Mouse (Mus musculus) adrenal gland, postnatal 36 days (tissue): Measurements from ENCODE around the gene Slc17a7. TPM values are rescaled to one million over a fixed set of nuclear protein-coding genes. Genes with fewer than 3 reads are reported as not detected.
"Not testable (repeated sequence)": the region's sequence is repeated elsewhere in the genome, so short reads cannot be mapped to it uniquely, and the experiment has no call there.

Source experiments
- DNase-seq, 2 experiments: peaks; one replicate each; pipeline ENCODE4 v3.0.0; 2021; ENCODE audit warnings: mixed read lengths in 1 of 2
- total RNA-seq, 2 experiments: library from RNA; stranded (reverse); gene quantifications; 2 replicates each; pipeline ENCODE4 v1.2.3; 2021

The Slc17a7 gene
- total RNA-seq, 2 experiments from 2014 or later, result 0.17 TPM; not detected in 1

GRCm38 (mm10) chr7:45133446-45134159 lies 30.1 kb upstream of the Slc17a7 start:
- no peak for DNase-seq

GRCm38 (mm10) chr7:45134544-45135026 lies 29.2 kb upstream of the Slc17a7 start:
- DNase-seq, result peak in 1 of 2 experiments; percentile 63

GRCm38 (mm10) chr7:45135370-45135769 lies 28.4 kb upstream of the Slc17a7 start:
- DNase-seq, result no peak

- DNase-seq, result peak; percentile 94 to 95
Measured at GRCm38 (mm10) chr7:45135993-45136567, 27.7 kb upstream of the Slc17a7 start, which contains the start of the genes Gm45713 and Flt3l. Gm45713 (minus strand) TSS chr7:45136231. Flt3l (minus strand) TSS chr7:45136432.

- no peak for DNase-seq
Measured at GRCm38 (mm10) chr7:45137171-45138006, 26.4 kb upstream of the Slc17a7 start.

DNA sequence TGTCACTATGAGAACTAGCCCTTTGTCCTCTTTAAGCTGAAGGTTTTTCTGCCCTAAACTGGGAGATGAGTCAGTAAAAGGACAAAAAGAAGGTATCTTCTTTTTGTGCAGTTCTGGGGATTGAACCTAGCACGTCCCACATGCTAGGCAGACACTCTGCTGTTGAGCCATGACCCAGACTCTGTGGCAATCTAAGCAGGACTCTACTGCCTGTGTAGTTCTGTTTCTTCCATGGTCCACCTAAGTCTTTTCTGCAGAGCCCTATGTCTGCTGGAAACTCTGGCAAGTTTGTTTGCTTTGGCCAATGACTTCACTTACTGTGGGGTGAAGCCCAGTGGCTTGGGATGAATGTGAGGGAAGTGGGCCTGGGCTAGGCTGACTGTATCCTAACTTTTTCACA lies 25.3 kb upstream of the Slc17a7 start:
- no peak for DNase-seq

DNA sequence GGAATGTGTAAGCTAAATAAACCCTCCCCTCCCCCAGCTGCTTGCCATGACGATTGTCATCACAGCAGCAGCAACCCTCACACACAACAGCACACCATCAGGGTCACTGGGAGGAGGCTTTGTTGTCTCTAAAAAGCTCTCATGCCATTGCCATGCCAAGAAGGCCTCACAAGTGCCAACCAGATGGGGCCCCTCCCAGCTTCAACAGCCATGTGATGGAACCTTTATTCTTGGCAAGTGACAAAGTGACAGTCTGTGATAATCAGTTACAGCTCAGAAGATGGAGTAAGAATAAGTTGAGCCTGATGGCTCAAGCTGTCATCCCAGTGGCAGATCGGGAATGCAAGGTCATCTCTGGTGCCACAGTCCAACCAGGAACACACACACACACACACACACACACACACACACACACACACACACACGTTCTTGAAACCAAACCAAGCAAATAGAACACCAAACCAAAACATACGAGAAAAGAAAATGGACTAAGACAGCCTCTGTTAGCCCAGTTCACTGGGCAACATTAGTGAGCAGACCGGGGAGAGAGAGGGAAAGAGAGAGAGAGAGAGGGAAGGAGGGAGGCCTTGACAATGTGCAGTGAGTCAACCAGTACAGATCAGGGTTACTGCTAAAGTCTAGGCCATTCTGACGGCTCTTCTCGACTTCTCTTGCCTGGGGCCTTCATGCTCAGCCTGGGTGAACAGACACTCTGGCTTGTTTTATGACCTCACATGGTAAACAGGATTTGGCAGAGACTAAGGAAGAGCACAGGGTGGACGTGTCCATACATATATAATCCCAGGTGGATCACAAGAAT lies 23.6 kb upstream of the Slc17a7 start:
- peak; percentile 59 to 62 for DNase-seq

DNA sequence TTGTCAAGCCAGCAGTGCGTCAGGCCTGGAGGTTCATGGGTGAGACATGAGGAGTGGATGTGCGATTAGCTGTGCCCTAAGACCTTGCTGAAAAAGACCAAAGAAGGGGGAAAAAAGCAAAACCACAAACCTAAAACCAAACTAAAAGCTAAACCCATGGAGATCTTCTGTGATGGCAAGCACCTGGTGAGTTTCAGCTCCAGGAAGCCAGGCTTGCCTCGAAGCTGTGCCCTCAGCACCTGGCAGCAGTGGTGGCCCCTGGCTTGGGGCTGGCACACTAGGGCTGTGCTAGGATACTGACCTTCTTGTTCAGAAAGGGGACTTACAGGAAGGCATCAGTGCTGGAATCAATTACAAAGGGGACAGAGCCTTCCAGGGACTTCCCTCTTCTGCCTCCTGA lies 22.4 kb upstream of the Slc17a7 start:
- no peak for DNase-seq

DNA sequence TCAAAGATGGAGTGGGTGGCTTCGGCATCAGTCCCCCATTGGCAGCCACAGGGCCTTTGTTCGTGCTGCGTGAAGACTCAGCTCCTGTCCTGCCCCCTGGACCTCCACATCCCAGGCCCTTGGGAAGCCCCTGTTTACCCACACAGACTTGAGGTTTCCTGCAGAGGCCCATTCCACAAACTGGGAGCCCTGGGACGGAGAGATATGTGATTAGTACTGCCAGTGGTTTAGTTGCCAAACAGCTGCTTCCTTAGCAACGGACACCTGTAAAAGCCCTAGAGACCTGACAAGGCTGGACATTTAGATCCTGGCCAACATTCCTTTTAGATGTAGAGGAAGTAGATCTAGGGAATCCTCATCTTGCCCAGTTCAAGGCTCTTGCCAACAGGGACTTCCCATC lies 21.8 kb upstream of the Slc17a7 start:
- DNase-seq, result no peak

DNA sequence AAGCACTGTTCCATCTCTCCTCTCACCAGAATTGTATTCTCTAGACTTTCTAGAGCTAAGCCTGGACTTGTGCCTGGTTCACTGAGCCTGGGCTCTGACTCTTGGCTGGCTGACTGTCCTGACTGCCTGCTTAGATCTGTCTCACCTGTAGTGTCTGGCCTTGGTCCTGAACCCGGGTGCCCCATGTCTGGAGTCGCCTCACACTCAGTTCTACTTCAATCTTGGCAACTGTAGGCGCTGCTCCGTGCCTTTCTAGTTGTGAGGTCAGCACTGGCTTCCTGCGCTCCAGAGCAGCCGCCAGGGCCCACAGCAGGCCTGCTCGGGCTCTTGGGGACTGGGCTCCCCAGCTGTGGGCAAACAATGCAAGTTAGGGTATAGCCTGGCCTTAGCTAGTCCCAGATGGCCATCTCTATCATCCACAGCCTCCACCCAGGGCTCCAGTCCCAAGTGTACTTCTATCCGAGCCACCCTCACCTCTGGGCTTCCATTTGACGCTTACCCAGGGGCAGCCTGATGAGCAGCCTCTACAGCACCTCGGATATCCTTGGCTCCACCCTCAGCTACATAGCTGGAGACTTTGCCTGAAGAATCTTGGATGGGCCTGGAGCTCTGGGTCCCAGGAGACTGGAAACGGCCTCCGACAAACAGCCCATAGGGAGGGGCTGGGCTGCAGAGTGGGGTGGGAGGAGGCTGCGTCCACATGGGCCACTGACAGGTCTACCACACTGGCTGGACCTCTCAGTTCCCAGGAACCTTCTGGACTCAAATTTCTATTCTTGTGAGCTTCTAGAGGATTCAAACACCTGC lies 19.2 kb upstream of the Slc17a7 start:
- DNase-seq, result no peak

DNA sequence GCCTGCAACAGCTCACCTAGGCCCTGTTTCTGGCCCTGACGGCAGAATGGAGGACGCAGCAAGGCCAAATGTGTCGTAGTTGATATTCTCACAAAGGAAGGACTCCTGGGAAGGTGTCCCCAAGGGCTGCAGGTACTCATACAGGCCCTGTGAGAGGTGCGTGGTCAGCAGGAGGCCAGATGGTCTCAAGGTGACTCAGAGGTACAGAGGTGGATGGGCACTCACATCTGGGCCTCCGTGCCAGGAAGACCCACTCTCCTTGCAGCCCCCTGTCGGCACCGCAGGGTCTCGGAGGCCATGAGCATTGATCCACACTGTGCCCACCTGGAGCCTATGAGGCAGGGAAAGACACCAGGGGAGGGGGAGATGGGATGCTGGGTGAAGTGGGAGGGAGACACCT lies 18.3 kb upstream of the Slc17a7 start:
- DNase-seq, result no peak

GRCm38 (mm10) chr7:45147267-45147666 lies 16.5 kb upstream of the Slc17a7 start:
- DNase-seq, result no peak

GRCm38 (mm10) chr7:45147899-45148298 lies 15.8 kb upstream of the Slc17a7 start:
- DNase-seq, result no peak

DNA sequence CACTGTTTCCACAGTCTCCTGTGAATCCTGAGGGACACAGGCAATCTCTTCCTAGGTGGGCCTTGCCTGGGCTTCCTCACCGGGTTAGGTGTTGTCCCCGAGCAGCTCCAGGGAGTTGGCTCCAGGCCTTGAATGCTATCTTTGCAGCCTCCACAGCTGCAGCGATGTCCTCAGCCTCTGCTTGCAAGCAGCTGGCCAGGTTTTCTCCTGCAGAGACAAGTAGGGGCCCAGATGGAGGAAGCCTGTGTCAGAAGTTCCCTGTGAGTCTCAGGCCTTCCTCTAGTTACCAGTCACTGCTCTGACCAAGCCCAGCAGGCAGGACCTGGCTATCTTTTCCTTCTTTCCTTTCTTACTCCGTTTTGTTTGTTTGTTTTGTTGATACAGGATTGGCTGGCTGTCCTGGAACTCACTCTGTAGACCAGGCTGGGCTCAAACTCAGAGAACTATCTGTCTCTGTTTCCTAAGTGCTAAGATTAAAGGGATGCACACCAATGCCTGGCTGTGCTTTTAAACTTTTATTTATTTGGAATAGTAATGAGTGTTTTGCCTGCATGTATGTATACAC lies 15.1 kb upstream of the Slc17a7 start:
- DNase-seq, result no peak

DNA sequence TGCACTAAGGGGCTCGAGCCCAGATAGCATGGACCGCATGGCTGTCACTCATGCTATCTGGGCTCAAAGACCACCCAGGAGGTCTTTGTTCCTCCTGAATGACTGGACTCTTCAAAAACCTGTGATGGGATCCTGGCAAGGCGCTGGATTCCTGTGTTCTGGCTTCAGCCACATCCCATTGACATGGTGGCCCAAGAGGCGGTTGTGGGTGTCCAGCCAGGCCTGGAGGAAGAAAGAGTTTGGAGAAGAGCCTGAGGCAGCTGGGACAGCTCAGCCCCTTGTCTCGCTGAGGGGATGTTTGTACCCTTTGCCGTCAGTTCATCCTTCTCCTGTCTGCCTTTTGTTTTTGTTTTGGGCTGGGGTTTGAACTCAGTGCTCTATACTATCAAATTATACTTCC lies 14.2 kb upstream of the Slc17a7 start:
- no peak for DNase-seq

DNA sequence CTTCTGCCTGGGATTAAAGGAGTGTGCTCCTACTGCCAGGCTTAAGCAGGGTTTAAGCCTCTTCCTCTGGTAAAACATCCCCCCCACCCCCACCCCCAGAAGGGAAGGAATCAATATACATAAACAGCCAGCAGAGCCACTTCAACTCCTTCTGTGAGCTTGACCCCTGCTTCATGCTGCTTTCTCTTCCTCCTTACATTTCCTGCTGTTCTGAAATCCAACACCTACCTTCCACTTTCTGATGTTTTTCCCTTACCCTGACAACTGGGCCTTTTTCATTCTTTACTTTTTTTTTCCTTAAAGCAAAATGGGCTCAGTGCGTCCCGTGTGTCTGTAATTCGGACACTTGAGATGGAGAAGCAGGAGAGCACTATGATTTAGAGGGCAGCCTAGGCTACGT lies 13.4 kb upstream of the Slc17a7 start:
- DNase-seq, result no peak

DNA sequence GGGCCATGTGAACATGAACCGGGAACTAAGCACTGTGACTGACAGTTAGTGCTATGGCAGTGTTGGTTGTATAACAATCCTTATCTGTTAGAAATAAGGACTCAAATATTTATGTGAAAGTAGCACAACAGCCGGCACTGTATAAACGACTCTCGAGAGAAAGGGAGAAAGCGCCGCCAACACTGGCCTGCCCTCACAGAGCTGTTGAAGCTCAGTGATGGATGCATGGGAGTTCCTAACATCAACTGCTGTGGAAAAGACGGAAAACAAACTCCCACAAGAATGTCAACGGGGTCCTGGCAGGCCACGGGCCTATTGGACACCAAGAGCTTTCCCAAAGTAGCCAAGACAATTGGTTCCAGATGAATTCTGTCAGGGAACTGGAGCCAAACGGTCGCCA lies 12.4 kb upstream of the Slc17a7 start:
- no peak for DNase-seq

- DNase-seq, result not testable (repeated sequence)
Measured at GRCm38 (mm10) chr7:45153052-45153451, 10.7 kb upstream of the Slc17a7 start.

- DNase-seq, result no peak
Measured at GRCm38 (mm10) chr7:45153586-45153985, 10.2 kb upstream of the Slc17a7 start.

DNA sequence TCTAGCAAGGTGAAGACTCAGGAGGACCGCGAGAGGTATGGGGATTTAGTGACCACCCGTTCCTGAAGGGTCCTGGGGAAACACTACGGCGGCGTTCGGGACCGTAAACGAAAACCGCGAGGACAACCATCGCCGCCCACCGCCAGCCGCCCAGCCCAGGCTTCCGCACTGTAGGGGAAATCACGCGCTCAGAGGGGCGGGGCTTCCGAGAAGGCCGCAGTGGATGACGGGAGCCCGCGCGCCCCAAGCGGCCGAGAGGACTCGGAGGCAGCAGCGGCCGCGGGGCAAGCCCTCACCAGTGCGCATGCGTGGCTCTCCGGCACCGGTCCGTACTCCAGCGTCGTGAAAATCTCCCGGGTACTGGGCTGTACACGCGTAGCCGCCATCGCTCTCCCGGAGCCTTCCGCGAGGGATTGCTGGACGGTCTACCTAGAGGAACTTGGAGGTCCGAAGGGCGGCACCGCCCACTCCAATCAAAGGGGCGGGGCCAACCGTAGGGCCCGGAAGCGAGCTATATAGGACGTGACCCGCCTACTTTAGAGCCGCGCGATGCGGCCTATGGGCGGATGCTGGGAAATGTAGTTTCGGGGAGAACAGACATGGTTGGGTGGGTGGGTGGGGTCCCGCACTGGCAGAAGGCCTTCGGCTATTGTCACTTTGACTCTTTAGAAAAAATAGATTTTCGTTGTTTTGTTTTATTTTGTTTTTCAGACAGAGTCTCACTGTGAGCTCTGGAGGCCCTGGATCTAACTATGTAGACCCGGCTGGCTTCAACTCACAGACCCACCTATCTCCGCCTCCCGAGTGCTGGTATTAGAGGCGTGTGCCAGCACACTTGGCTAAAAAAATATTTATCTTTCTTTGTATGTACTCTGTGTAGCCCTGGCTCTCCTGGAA lies 9.4 kb upstream of the Slc17a7 start, which contains the start of the genes Pih1d1 and Aldh16a1:
TSS of gene Pih1d1 (plus strand) at position 208 of the 897 bp plus-strand sequence.
TSS of gene Aldh16a1 (minus strand) at position 489 of the 897 bp plus-strand sequence.
- peak; percentile 97 to 98 for DNase-seq
